Mouse (Mus musculus) E14TG2a.4 (cell line): ENCODE data around the gene Ncapd3.

ENCODE experiments used
- CTCF ChIP-seq: conservative IDR thresholded peaks from 2 replicates; pipeline ENCODE4 v1.5.1; 2014; ENCODE audit warnings: low read length
- NANOG ChIP-seq: IDR thresholded peaks from 2 replicates; pipeline ENCODE4 v1.6.1; 2014; ENCODE audit warnings: borderline replicate concordance, low read length, mixed read lengths
- POU5F1 ChIP-seq: IDR thresholded peaks from 2 replicates; pipeline ENCODE4 v1.6.1; 2014; ENCODE audit warnings: low read length, borderline replicate concordance

DNA sequence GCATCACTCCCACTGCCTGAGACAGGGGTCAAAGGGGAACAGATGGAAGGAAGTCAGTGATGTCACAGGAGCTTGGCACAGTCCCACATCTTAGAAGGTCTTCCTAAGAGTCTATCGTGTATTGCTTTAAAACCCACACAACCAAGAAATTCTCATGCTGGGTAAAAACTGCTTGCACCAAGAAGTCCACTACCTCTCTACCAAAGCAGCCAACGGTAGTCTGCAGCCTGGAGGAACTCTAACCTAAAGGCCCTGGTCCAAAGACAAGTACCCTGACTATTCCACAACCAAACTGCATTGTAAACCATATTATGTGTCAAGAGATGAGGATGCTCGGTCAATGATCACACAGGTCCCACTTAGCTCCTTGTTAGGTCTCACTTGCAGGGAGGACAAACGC lies 39.8 kb upstream of the Ncapd3 start:
- TF ChIP-seq POU5F1 (no peak), CTCF (no peak), NANOG (no peak)
